Mouse (Mus musculus) heart, postnatal 0 days (tissue): ENCODE measurements around the gene Usp48.

Source experiments
- CTCF ChIP-seq: IDR thresholded peaks from 2 replicates; pipeline ENCODE4 v1.5.1; 2016; ENCODE audit warnings: antibody characterized with exemption, control low read depth, low read depth
- EP300 ChIP-seq: IDR thresholded peaks from 2 replicates; pipeline ENCODE4 v1.6.1; 2016; ENCODE audit warnings: antibody characterized with exemption, low read depth

DNA sequence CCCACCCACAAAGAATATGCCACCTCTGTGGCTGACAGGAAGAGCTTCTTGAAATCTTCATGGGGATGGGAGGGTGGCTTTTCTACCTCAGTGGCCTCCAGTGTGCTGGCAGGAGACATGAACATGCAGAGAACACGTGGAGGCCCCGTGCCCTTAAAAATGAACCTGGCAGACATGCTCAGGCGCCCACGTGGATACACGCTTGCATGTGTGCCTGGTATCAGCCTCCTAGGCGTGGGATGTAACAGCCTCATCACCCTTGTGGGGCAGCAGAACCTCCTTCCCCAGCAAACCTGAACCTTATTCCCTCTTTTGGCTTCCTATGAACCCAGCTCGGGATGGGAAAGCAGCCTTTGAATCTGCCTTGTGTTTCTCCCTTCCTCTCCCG, 73.4 kb downstream of the Usp48 start:
- TF ChIP-seq CTCF = no peak
- TF ChIP-seq EP300 = no peak
